Comparison of ENCODE assay signal across 17 mouse cellular contexts in genomic region chr3:61418096-61418495, GRCm38 (mm10). TPM values are rescaled to one million over a fixed set of nuclear protein-coding genes. Genes with fewer than 3 reads are reported as not detected.
"Had no signal": no experiment of that assay in that cellular context is flagged by ENCODE, and none has a peak within 500 bp of the region (broad histone marks: within the 10 kb centered on the region; RNA-seq: fewer than 3 reads in every experiment).

No protein-coding gene starts in this region.

- H3K4me1 ChIP-seq: limb, embryonic 13.5 days; midbrain, embryonic 10.5 days; midbrain, embryonic 15.5 days; neural tube, embryonic 13.5 days; stomach, embryonic 15.5 days had no signal

- H3K4me3 ChIP-seq: limb, embryonic 13.5 days; midbrain, embryonic 10.5 days; midbrain, embryonic 15.5 days; neural tube, embryonic 13.5 days; stomach, embryonic 15.5 days had no signal

- H3K4me2 ChIP-seq: limb, embryonic 13.5 days; midbrain, embryonic 15.5 days; neural tube, embryonic 13.5 days; stomach, embryonic 15.5 days had no signal

- H3K27ac ChIP-seq: kidney, postnatal 0 days; limb, embryonic 13.5 days; liver, embryonic 14.5 days; midbrain, embryonic 10.5 days; midbrain, embryonic 15.5 days; neural tube, embryonic 13.5 days; stomach, embryonic 15.5 days had no signal

- ATAC-seq: lung, postnatal 0 days; midbrain, embryonic 15.5 days had no signal

- H3K9ac ChIP-seq: limb, embryonic 13.5 days; liver, embryonic 14.5 days; midbrain, embryonic 15.5 days; neural tube, embryonic 13.5 days; stomach, embryonic 15.5 days had no signal

- DNase-seq: kidney, adult 11 months; kidney, adult 9 months; kidney, postnatal 36 days; layer of hippocampus, postnatal 36 days; lung, adult 18-20 months; lung, postnatal 4 days; right cerebral cortex, postnatal 14 days; thymus, adult 2 months; thymus, postnatal 25 days had no signal

- H3K9me3 ChIP-seq: limb, embryonic 13.5 days; midbrain, embryonic 10.5 days; midbrain, embryonic 15.5 days; neural tube, embryonic 13.5 days; stomach, embryonic 15.5 days had no signal

- H3K36me3 ChIP-seq: limb, embryonic 13.5 days; midbrain, embryonic 10.5 days; midbrain, embryonic 15.5 days; neural tube, embryonic 13.5 days; stomach, embryonic 15.5 days had no signal

- H3K27me3 ChIP-seq: limb, embryonic 13.5 days; midbrain, embryonic 15.5 days; neural tube, embryonic 13.5 days; stomach, embryonic 15.5 days had no signal

RNA-seq across cellular contexts. Expression of gene B430305J03Rik, which starts 52.3 kb away (rescaled TPM):
- polyA plus RNA-seq: kidney, postnatal 0 days; limb, embryonic 13.5 days; lung, postnatal 0 days; midbrain, embryonic 10.5 days; midbrain, embryonic 15.5 days; neural tube, embryonic 13.5 days; stomach, embryonic 15.5 days had no signal
